Mouse (Mus musculus): ENCODE measurements around the gene Tbc1d21.

- no peak for TF ChIP-seq CTCF (IDR thresholded peaks at IDR 0.05)
- no peak for TF ChIP-seq EP300 (IDR thresholded peaks at IDR 0.05)
Measured at GRCm38 (mm10) chr9:58370355-58370754, at the start of gene Tbc1d21.
